Mouse (Mus musculus): ENCODE results near the gene Gcnt7.

DNA sequence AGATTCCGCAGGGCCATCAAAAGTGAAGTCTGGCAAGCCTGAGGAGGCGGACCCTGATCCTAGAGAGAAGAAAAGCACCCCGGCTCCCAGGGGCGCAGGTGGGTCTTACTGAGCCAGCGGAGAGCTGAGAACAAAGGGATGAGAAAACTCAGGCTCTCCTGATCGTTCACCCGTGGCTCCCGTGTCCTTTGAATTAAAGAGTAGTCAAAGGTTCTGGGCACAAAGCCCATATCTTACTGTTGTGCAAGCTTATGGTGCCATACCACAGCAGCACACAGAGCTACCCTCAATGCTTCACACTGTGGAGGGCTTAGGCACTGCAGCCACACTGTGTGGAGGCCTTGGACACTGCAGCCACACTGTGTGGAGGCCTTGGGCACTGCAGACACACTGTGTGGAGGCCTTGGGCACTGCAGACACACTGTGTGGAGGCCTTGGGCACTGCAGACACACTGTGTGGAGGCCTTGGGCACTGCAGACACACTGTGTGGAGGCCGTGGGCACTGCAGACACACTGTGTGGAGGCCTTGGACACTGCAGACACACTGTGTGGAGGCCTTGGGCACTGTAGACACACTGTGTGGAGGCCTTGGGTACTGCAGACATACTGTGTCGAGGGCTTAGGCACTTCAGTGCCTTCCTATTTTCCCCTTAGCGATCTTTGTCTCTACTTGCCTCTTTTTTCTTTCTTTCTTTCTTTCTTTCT lies 8.2 kb upstream of the Gcnt7 start:
- TF ChIP-seq GATA1 (IDR thresholded peaks at IDR 0.05; ENCODE audit: borderline replicate concordance, low read length): no peak
- TF ChIP-seq FLI1 (IDR thresholded peaks at IDR 0.05; ENCODE audit: low read length): no peak

Measured in megakaryocyte, embryonic 14.5 days (primary cell).